ENCODE assay signal across 32 mouse cellular contexts in the genomic region with DNA sequence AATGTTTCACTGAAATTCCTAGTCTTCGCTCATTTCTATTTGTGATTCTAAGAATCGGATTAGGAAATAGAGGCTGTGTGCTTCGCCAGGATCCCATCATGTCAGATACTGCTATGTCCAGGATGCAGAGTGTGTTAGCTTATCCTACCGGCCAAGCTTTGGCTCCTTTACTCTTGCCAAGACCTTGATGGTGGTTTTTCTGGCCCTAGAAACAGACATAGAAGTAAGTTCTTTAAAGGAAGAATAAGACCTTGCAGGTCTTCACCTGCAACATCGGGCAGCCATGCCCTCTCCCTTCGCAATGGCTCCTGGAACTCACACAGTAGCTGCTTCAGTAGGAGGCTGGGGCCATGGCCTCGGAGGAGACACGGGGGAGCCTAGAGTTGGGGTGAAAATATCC. TPM values are rescaled to one million over a fixed set of nuclear protein-coding genes. Genes with fewer than 3 reads are reported as not detected.
DNase-seq lines count a peak whose midpoint lies in the region; ATAC-seq and TF ChIP-seq lines count a peak whose summit lies in the region.
"Had no signal": no experiment of that assay in that cellular context is flagged by ENCODE, and none has a peak within 500 bp of the region (broad histone marks: within the 10 kb centered on the region; RNA-seq: fewer than 3 reads in every experiment).

No protein-coding gene starts in this region.

- H3K9ac ChIP-seq in kidney, postnatal 0 days (ENCODE audit: low read depth, low read length): no peak overlapping the region
- H3K9ac ChIP-seq in liver, embryonic 11.5 days (ENCODE audit: low read depth, low read length): no peak overlapping the region
- H3K9ac ChIP-seq in liver, embryonic 15.5 days: no peak overlapping the region
- H3K9ac ChIP-seq: embryonic facial prominence, embryonic 13.5 days; forebrain, embryonic 12.5 days; forebrain, embryonic 15.5 days; heart, embryonic 12.5 days; heart, embryonic 15.5 days; hindbrain, embryonic 13.5 days had no signal

- intact Hi-C loops in gastrocnemius, postnatal 36 days (cut with DNase I): no loop called here

- no peaks in the 10 kb centered on the region for H3K36me3 ChIP-seq in kidney, postnatal 0 days (ENCODE audit: insufficient read depth, low read length)
- H3K36me3 ChIP-seq in limb, embryonic 10.5 days: no peaks in the 10 kb centered on the region
- no peaks in the 10 kb centered on the region for H3K36me3 ChIP-seq in liver, embryonic 11.5 days (ENCODE audit: control insufficient read depth, insufficient read depth, low read length)
- no peaks in the 10 kb centered on the region for H3K36me3 ChIP-seq in liver, embryonic 15.5 days (replicated peaks)
- no peaks in the 10 kb centered on the region for H3K36me3 ChIP-seq in heart, embryonic 10.5 days
- H3K36me3 ChIP-seq: embryonic facial prominence, embryonic 10.5 days; embryonic facial prominence, embryonic 13.5 days; forebrain, embryonic 12.5 days; forebrain, embryonic 15.5 days; heart, embryonic 12.5 days; heart, embryonic 15.5 days; hindbrain, embryonic 10.5 days; hindbrain, embryonic 13.5 days had no signal

- no peaks in the 10 kb centered on the region for H3K27me3 ChIP-seq in kidney, postnatal 0 days (ENCODE audit: insufficient read depth, low read length)
- peaks cover 11% of the 10 kb centered on the region; the same call in 1 of the 2 replicates for H3K27me3 ChIP-seq in limb, embryonic 10.5 days (ENCODE audit: low read depth, poor library complexity, severe bottlenecking)
- no peaks in the 10 kb centered on the region for H3K27me3 ChIP-seq in liver, embryonic 11.5 days (replicated peaks; ENCODE audit: control insufficient read depth, insufficient read depth, low read length)
- H3K27me3 ChIP-seq in liver, embryonic 15.5 days: no peaks in the 10 kb centered on the region
- peaks cover 2% of the 10 kb centered on the region; the same call in 1 of the 2 replicates for H3K27me3 ChIP-seq in heart, embryonic 10.5 days (ENCODE audit: insufficient read depth, poor library complexity, severe bottlenecking)
- H3K27me3 ChIP-seq: embryonic facial prominence, embryonic 13.5 days; hindbrain, embryonic 13.5 days had no signal

- H3K4me3 ChIP-seq in kidney, postnatal 0 days (replicated peaks; ENCODE audit: low read depth, low read length): no peak overlapping the region
- H3K4me3 ChIP-seq in limb, embryonic 10.5 days: no peak overlapping the region
- H3K4me3 ChIP-seq in liver, embryonic 11.5 days (ENCODE audit: low read depth, low read length): no peak overlapping the region
- no peak overlapping the region for H3K4me3 ChIP-seq in liver, embryonic 15.5 days (replicated peaks)
- H3K4me3 ChIP-seq in heart, embryonic 10.5 days: no peak overlapping the region
- H3K4me3 ChIP-seq: embryonic facial prominence, embryonic 10.5 days; embryonic facial prominence, embryonic 13.5 days; erythroblast, embryonic 14.5 days; forebrain, embryonic 12.5 days; forebrain, embryonic 15.5 days; heart, embryonic 12.5 days; heart, embryonic 15.5 days; hindbrain, embryonic 10.5 days; hindbrain, embryonic 13.5 days had no signal

- DNase-seq in kidney, postnatal 0 days (ENCODE audit: low spot score): no peak
- DNase-seq in kidney, adult 11 months: no peak
- no peak for DNase-seq in limb, embryonic 10.5 days (ENCODE audit: low spot score)
- no peak for DNase-seq in liver, embryonic 11.5 days (ENCODE audit: low spot score)
- no peak for DNase-seq in gastrocnemius, postnatal 36 days
- no peak for DNase-seq in heart, embryonic 10.5 days (ENCODE audit: low spot score)
- no peak for DNase-seq in frontal cortex, postnatal 36 days (ENCODE audit: low spot score in 2 of 2)
- DNase-seq: adrenal gland, adult 2 months; adrenal gland, postnatal 14 days; cerebellum, adult 11-12 months; cerebellum, adult 8-10 months; cerebellum, postnatal 10 days; cerebellum, postnatal 36 days; gastrocnemius, postnatal 10 days; heart, adult 11 months; heart, postnatal 10 days; heart, postnatal 36 days had no signal

- no peak for ATAC-seq in kidney, postnatal 0 days (replicated peaks; ENCODE audit: low FRiP score, low read depth)
- ATAC-seq in liver, embryonic 11.5 days (replicated peaks; ENCODE audit: low FRiP score): no peak; the same call in 1 of the 2 replicates
- no peak for ATAC-seq in liver, embryonic 15.5 days (ENCODE audit: insufficient read depth)
- ATAC-seq: CD4-positive, CD25-positive, alpha-beta regulatory T cell, adult 4 months; forebrain, embryonic 15.5 days had no signal

- no peak for TF ChIP-seq CTCF in kidney, postnatal 0 days (IDR thresholded peaks at IDR 0.05; ENCODE audit: low read depth)

- no peak overlapping the region for H3K4me2 ChIP-seq in kidney, postnatal 0 days (ENCODE audit: low read length)
- H3K4me2 ChIP-seq in liver, embryonic 11.5 days: no peak overlapping the region
- H3K4me2 ChIP-seq in liver, embryonic 15.5 days: no peak overlapping the region
- H3K4me2 ChIP-seq: embryonic facial prominence, embryonic 13.5 days; forebrain, embryonic 12.5 days; forebrain, embryonic 15.5 days; heart, embryonic 12.5 days; heart, embryonic 15.5 days; hindbrain, embryonic 13.5 days had no signal

- peak overlapping the region; percentile 36; the same call in 1 of the 2 replicates for H3K27ac ChIP-seq in kidney, postnatal 0 days
- H3K27ac ChIP-seq in limb, embryonic 10.5 days: peak overlapping the region; percentile 36; the same call in 1 of the 2 replicates
- 0 out of 2 replicates have a peak overlapping the region, but pooled peaks have one; percentile 23 for H3K27ac ChIP-seq in liver, embryonic 11.5 days (ENCODE audit: low read depth, low read length)
- H3K27ac ChIP-seq in liver, embryonic 15.5 days (replicated peaks): peak overlapping the region; percentile 59
- no peak overlapping the region for H3K27ac ChIP-seq in heart, embryonic 10.5 days
- H3K27ac ChIP-seq: embryonic facial prominence, embryonic 10.5 days; embryonic facial prominence, embryonic 13.5 days; forebrain, embryonic 12.5 days; forebrain, embryonic 15.5 days; heart, embryonic 15.5 days; hindbrain, embryonic 10.5 days; hindbrain, embryonic 13.5 days had no signal

- WGBS in kidney, postnatal 0 days: 66% methylated on average over 8 of the region's 8 CpGs
- 83% methylated on average over 8 of the region's 8 CpGs for WGBS in limb, embryonic 10.5 days
- WGBS in liver, embryonic 11.5 days: 86% methylated on average over 8 of the region's 8 CpGs
- WGBS in liver, embryonic 15.5 days (ENCODE audit: insufficient replicate concordance): 59% methylated on average over 8 of the region's 8 CpGs
- WGBS in heart, embryonic 10.5 days: 80% methylated on average over 8 of the region's 8 CpGs

- 0 out of 2 replicates have a peak, but pooled peaks cover 5% of the 10 kb centered on the region for H3K4me1 ChIP-seq in kidney, postnatal 0 days (replicated peaks; ENCODE audit: insufficient read depth, low read length)
- peaks cover 17% of the 10 kb centered on the region for H3K4me1 ChIP-seq in limb, embryonic 10.5 days
- H3K4me1 ChIP-seq in liver, embryonic 11.5 days (replicated peaks; ENCODE audit: control insufficient read depth, insufficient read depth, low read length): no peaks in the 10 kb centered on the region
- H3K4me1 ChIP-seq in liver, embryonic 15.5 days (replicated peaks): no peaks in the 10 kb centered on the region
- H3K4me1 ChIP-seq in heart, embryonic 10.5 days: no peaks in the 10 kb centered on the region
- H3K4me1 ChIP-seq: embryonic facial prominence, embryonic 13.5 days; forebrain, embryonic 15.5 days; heart, embryonic 12.5 days; heart, embryonic 15.5 days had no signal

- H3K9me3 ChIP-seq in kidney, postnatal 0 days (replicated peaks; ENCODE audit: low read length): no peaks in the 10 kb centered on the region
- H3K9me3 ChIP-seq in limb, embryonic 10.5 days (replicated peaks): no peaks in the 10 kb centered on the region
- H3K9me3 ChIP-seq in liver, embryonic 11.5 days (ENCODE audit: control insufficient read depth, low read length): no peaks in the 10 kb centered on the region
- H3K9me3 ChIP-seq in liver, embryonic 15.5 days (replicated peaks): no peaks in the 10 kb centered on the region
- no peaks in the 10 kb centered on the region for H3K9me3 ChIP-seq in heart, embryonic 10.5 days
- H3K9me3 ChIP-seq: embryonic facial prominence, embryonic 10.5 days; embryonic facial prominence, embryonic 13.5 days; forebrain, embryonic 12.5 days; forebrain, embryonic 15.5 days; heart, embryonic 12.5 days; heart, embryonic 15.5 days; hindbrain, embryonic 10.5 days; hindbrain, embryonic 13.5 days had no signal

RNA-seq across cellular contexts. Expression of gene Pah, which starts 24.2 kb away (rescaled TPM):
- polyA plus RNA-seq in kidney, postnatal 0 days (2015; fragmentation: Nextera tagmentation; extraction: Ambion mirVana): 40.9 and 52.9 TPM in 2 replicates
- not detected in 2 replicates for polyA plus RNA-seq in limb, embryonic 10.5 days (2016; fragmentation: Nextera tagmentation; extraction: Ambion mirVana)
- polyA plus RNA-seq in liver, embryonic 11.5 days (2014; fragmentation: Nextera tagmentation; extraction: Ambion mirVana): 4.6 and 5.0 TPM in 2 replicates
- 44.8 and 45.4 TPM in 2 replicates for polyA plus RNA-seq in liver, embryonic 15.5 days (2015; fragmentation: Nextera tagmentation; extraction: Ambion mirVana)
- not detected for total RNA-seq in gastrocnemius, postnatal 36 days (2021)
- polyA plus RNA-seq in heart, embryonic 10.5 days (2016; fragmentation: Nextera tagmentation; extraction: Ambion mirVana): 0.55 TPM in 1 of 2 replicates, not detected in the other
- total RNA-seq: heart, postnatal 10 days; MEL had no signal
- polyA plus RNA-seq: C2C12; CD4-positive, CD25-positive, alpha-beta regulatory T cell, adult 4 months; embryonic facial prominence, embryonic 10.5 days; embryonic facial prominence, embryonic 13.5 days; erythroblast, embryonic 14.5 days; forebrain, embryonic 12.5 days; forebrain, embryonic 15.5 days; heart, embryonic 12.5 days; heart, embryonic 15.5 days; hindbrain, embryonic 10.5 days; hindbrain, embryonic 13.5 days had no signal

RNA-seq across cellular contexts. Expression of gene Ascl1, which starts 52.3 kb away (rescaled TPM):
- polyA plus RNA-seq in kidney, postnatal 0 days (2015; fragmentation: Nextera tagmentation; extraction: Ambion mirVana): 0.30 and 0.41 TPM in 2 replicates
- 0.14 and 0.15 TPM in 2 replicates for polyA plus RNA-seq in limb, embryonic 10.5 days (2016; fragmentation: Nextera tagmentation; extraction: Ambion mirVana)
- polyA plus RNA-seq in liver, embryonic 11.5 days (2014; fragmentation: Nextera tagmentation; extraction: Ambion mirVana): 0.78 and 0.91 TPM in 2 replicates
- polyA plus RNA-seq in liver, embryonic 15.5 days (2015; fragmentation: Nextera tagmentation; extraction: Ambion mirVana): 0.03 TPM in 1 of 2 replicates, not detected in the other
- not detected for total RNA-seq in gastrocnemius, postnatal 36 days (2021)
- polyA plus RNA-seq in heart, embryonic 10.5 days (2016; fragmentation: Nextera tagmentation; extraction: Ambion mirVana): 0.92 TPM in 1 of 2 replicates, not detected in the other
- total RNA-seq: gastrocnemius, adult 18-20 months; gastrocnemius, postnatal 10 days; heart, adult 8-10 months; heart, postnatal 10 days; heart, postnatal 36 days; MEL had no signal
- polyA plus RNA-seq: C2C12; CD4-positive, CD25-positive, alpha-beta regulatory T cell, adult 4 months; erythroblast, embryonic 14.5 days had no signal
